Mouse (Mus musculus): ENCODE measurements around the gene Olfr319.

DNA sequence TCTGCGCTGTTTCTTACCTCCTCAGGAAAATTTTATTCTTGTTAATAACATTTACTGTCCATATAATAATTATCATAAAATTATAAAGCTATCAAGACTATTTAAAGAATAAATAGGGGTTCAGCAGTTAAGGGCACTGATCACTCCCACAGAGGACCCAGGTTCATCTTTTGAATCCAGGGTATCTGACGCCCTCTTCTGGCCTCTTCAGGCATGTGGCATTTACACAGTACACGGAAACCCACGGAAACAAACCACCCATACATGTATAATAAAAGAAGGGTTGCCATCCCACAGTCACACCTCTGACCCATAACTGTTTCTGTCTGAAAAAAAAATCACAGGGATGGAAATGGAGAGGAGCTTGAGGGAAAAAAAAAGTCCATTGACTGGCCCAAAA lies 27.1 kb upstream of the Olfr319 start:
- TF ChIP-seq CTCF (IDR thresholded peaks at IDR 0.05; ENCODE audit: extremely low read depth, insufficient read depth, low read length) (no peak), POLR2A (IDR thresholded peaks at IDR 0.05; ENCODE audit: extremely low read depth, insufficient read depth, low read length) (no peak)
